Mouse (Mus musculus) heart, adult 2 months (tissue): ENCODE measurements around the gene Spdl1.

ENCODE experiments used
- CTCF ChIP-seq: fragments of 200-600 bp; IDR thresholded peaks from 2 replicates; pipeline ENCODE4 v1.8.1; 2022; ENCODE audit warnings: antibody characterized with exemption, mild to moderate bottlenecking, moderate library complexity
- EP300 ChIP-seq: fragments of 200-500 bp; IDR thresholded peaks from 2 replicates; pipeline ENCODE4 v1.6.1; 2011; ENCODE audit warnings: low read depth, low read length, control low read depth; ENCODE audit not compliant: insufficient read depth
- POLR2A ChIP-seq: fragments of 200-500 bp; IDR thresholded peaks from 2 replicates; pipeline ENCODE4 v1.6.1; 2011; ENCODE audit warnings: mild to moderate bottlenecking, low read depth, low read length, control low read depth; ENCODE audit not compliant: insufficient read depth

- no peak for TF ChIP-seq POLR2A
- no peak for TF ChIP-seq CTCF
- TF ChIP-seq EP300, result no peak
These were observed 23.2 kb upstream of the Spdl1 start for GRCm38 (mm10) chr11:34856652-34857051.
